Mouse (Mus musculus) monocyte, adult 59 days (primary cell): ENCODE measurements around the gene Ly6g6d. TPM values are rescaled to one million over a fixed set of nuclear protein-coding genes. Genes with fewer than 3 reads are reported as not detected.

Experiments used
- total RNA-seq, 2 experiments: library from RNA; stranded (reverse); gene quantifications; one replicate each; pipeline ENCODE4 v1.2.4; 2023

The Ly6g6d gene
- total RNA-seq: not detected

GRCm38 (mm10) chr17:35077786-35078233, at the start of gene Ly6g6d:
Gene Ly6g6d, minus strand, starts transcription at chr17:35078065.

GRCm38 (mm10) chr17:35126206-35126611, 48.3 kb upstream of the Ly6g6d start, which contains the start of gene D17H6S53E:
Gene D17H6S53E, plus strand, starts transcription at chr17:35126373.

GRCm38 (mm10) chr17:35121871-35122303, 44.0 kb upstream of the Ly6g6d start, which contains the start of gene Csnk2b:
Gene Csnk2b, minus strand, starts transcription at chr17:35122053.

GRCm38 (mm10) chr17:35121143-35121799, 43.4 kb upstream of the Ly6g6d start, which contains the start of gene Gpank1:
Gene Gpank1, plus strand, starts transcription at chr17:35121455.

GRCm38 (mm10) chr17:35115046-35116019, 37.5 kb upstream of the Ly6g6d start, which contains the start of gene Ly6g5b:
Gene Ly6g5b, minus strand, starts transcription at chr17:35115428.

GRCm38 (mm10) chr17:35108097-35108496, 30.2 kb upstream of the Ly6g6d start, which contains the start of gene Ly6g5c:
Gene Ly6g5c, plus strand, starts transcription at chr17:35108279.

GRCm38 (mm10) chr17:35088825-35089644, 11.2 kb upstream of the Ly6g6d start, which contains the start of gene Abhd16a:
Gene Abhd16a, plus strand, starts transcription at chr17:35089263.

GRCm38 (mm10) chr17:35085208-35085865, 7.5 kb upstream of the Ly6g6d start, which contains the start of gene Ly6g6f:
Gene Ly6g6f, minus strand, starts transcription at chr17:35085610.

GRCm38 (mm10) chr17:35076507-35077176, 1.2 kb downstream of the Ly6g6d start, which contains the start of gene Ly6g6e:
Gene Ly6g6e, plus strand, starts transcription at chr17:35076902.

GRCm38 (mm10) chr17:35066084-35066483, 11.8 kb downstream of the Ly6g6d start, which contains the start of gene Mpig6b:
Gene Mpig6b, minus strand, starts transcription at chr17:35066184.

GRCm38 (mm10) chr17:35064951-35065947, 12.6 kb downstream of the Ly6g6d start, which contains the start of gene Ly6g6c:
Gene Ly6g6c, plus strand, starts transcription at chr17:35065388.

GRCm38 (mm10) chr17:35058911-35059892, 18.7 kb downstream of the Ly6g6d start, which contains the start of gene Ddah2:
Gene Ddah2, plus strand, starts transcription at chr17:35059035.

GRCm38 (mm10) chr17:35049561-35050016, 28.3 kb downstream of the Ly6g6d start, which contains the start of gene Clic1:
Gene Clic1, plus strand, starts transcription at chr17:35049966.

GRCm38 (mm10) chr17:35046681-35047455, 31.0 kb downstream of the Ly6g6d start, which contains the start of gene Msh5:
Gene Msh5, minus strand, starts transcription at chr17:35046745.

GRCm38 (mm10) chr17:35027277-35028068, 50.4 kb downstream of the Ly6g6d start, which contains the start of gene Sapcd1:
Gene Sapcd1, minus strand, starts transcription at chr17:35028016.

